Mouse (Mus musculus) embryonic facial prominence, embryonic 13.5 days (tissue): ENCODE measurements around the gene Frmd4a. TPM values are rescaled to one million over a fixed set of nuclear protein-coding genes. Genes with fewer than 3 reads are reported as not detected.

Source experiments
- ATAC-seq: fragments of 200-750 bp; cut with Nextera tagmentation; 2 replicates; pipeline ENCODE4 v1.8.0; 2017; ENCODE audit warnings: low read depth; ENCODE audit not compliant: insufficient number of reproducible peaks, insufficient read depth, low FRiP score, low TSS enrichment
- H3K27ac ChIP-seq: fragments of 300-500 bp; sonication (generic); 2 replicates; pipeline ENCODE4 v1.5.1; 2015; ENCODE audit warnings: moderate library complexity, mild to moderate bottlenecking, inconsistent platforms
- H3K27me3 ChIP-seq: fragments of 300-500 bp; sonication (generic); 2 replicates; pipeline ENCODE4 v1.6.1; 2015; ENCODE audit warnings: mild to moderate bottlenecking, inconsistent platforms
- H3K36me3 ChIP-seq: fragments of 300-500 bp; sonication (generic); 2 replicates; pipeline ENCODE4 v1.6.1; 2015; ENCODE audit warnings: mild to moderate bottlenecking, inconsistent platforms
- H3K4me1 ChIP-seq: fragments of 300-500 bp; sonication (generic); 2 replicates; pipeline ENCODE4 v1.6.1; 2015; ENCODE audit warnings: inconsistent platforms
- H3K4me2 ChIP-seq: fragments of 300-500 bp; sonication (generic); 2 replicates; pipeline ENCODE4 v1.6.1; 2015; ENCODE audit warnings: moderate library complexity, mild to moderate bottlenecking, inconsistent platforms
- H3K4me3 ChIP-seq: fragments of 300-500 bp; sonication (generic); 2 replicates; pipeline ENCODE4 v1.5.1; 2015; ENCODE audit warnings: mild to moderate bottlenecking, inconsistent platforms
- H3K9ac ChIP-seq: fragments of 300-500 bp; sonication (generic); 2 replicates; pipeline ENCODE4 v1.6.1; 2015; ENCODE audit warnings: mild to moderate bottlenecking, inconsistent platforms
- H3K9me3 ChIP-seq: fragments of 300-500 bp; sonication (generic); 2 replicates; pipeline ENCODE4 v1.6.1; 2016; ENCODE audit warnings: inconsistent platforms
- WGBS: fragments of 180-500 bp; shearing (Covaris S2); methylation state at CpG from one replicate; pipeline ENCODE4 v1.1.7; 2015; ENCODE audit warnings: mixed read lengths; 5-methylcytosine and 5-hydroxymethylcytosine counted together
- polyA plus RNA-seq: library from polyadenylated mRNA; unstranded; fragments of >200 nt; fragmentation: Nextera tagmentation; extraction: Ambion mirVana; gene quantifications from 2 replicates; pipeline ENCODE4 v1.2.1, GENCODE M21; 2015

The Frmd4a gene
- polyA plus RNA-seq, 1 experiment from 2014 or later = 50.8 TPM

DNA sequence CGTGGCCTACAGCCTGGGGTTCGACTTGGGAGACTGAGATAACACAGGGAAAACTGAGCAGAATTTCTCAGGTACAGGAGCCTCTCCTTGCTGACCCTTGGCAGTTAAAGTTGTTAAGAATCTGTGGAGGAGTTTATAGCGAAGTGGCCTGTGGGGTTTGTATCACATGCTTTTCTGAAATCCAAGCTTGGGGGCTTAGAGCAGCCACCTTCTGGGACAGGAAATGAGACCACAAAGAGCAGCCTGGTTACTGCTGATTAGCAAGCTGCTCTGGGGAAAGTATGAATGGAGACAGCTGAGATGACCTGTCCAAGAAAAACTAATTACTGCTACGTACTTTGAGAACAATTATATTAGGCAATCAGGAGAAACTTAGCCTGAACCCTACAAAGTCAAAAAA, 415.6 kb downstream of the Frmd4a start:
- H3K27ac ChIP-seq = no peak overlapping the region
- H3K4me1 ChIP-seq = peaks cover 32% of the 10 kb centered on the region
- H3K4me3 ChIP-seq = no peak overlapping the region
- H3K9ac ChIP-seq = no peak overlapping the region
- H3K36me3 ChIP-seq = peaks cover 37% of the 10 kb centered on the region
- no peak for ATAC-seq
- 45% methylated on average over 4 of the region's 4 CpGs for WGBS
- no peak overlapping the region for H3K4me2 ChIP-seq
- H3K27me3 ChIP-seq = no peaks in the 10 kb centered on the region
- H3K9me3 ChIP-seq = no peaks in the 10 kb centered on the region

GRCm38 (mm10) chr2:4435051-4435450, 417.5 kb downstream of the Frmd4a start:
- Histone ChIP-seq H3K27ac (no peak overlapping the region), H3K9me3 (no peaks in the 10 kb centered on the region), H3K4me1 (peaks cover 27% of the 10 kb centered on the region), H3K9ac (no peak overlapping the region), H3K4me3 (no peak overlapping the region), H3K4me2 (no peak overlapping the region), H3K27me3 (no peaks in the 10 kb centered on the region), H3K36me3 (peaks cover 37% of the 10 kb centered on the region)
- 82% methylated on average over 8 of the region's 8 CpGs for WGBS
- no peak for ATAC-seq

DNA sequence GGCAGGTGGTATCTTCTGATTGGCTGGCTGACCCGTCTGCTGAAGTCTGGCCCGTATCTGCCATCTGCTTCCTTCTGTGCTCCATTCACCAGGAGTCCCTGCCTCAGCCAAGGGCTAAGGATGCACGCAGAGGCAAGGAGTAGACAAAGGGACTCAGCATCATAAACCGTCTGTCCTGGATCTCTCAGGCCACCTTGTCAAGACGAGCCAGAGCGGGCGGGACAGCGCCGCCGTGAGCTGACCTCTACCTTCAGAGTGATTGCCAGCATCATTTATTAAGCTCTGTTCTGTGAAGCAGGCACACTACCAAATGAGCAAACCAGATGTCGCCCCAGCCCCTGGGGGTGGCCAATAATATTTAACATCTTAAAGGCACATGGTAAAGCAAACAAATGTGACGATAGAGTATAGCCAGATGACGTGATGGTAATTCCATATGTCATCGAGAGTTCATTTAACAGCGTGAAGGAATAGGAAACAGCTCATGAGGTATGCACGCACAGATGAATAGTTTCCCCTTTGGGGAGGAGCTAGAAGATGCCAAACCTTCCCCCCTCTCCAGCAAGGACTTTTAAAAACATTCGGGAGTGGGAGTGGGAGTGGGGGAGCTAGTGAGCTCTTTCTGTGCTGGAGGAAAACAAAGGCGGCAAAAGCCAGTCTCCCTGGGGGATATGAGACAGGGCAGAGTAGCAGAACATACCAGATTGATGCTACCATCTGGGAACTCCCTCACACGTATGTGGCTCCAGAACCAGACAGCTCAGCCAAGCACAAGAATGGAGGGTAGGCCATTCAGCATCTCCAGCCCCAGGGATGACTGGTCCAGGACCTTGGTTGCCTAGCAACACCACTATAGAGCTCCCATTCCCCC, 419.1 kb downstream of the Frmd4a start:
- WGBS = 62% methylated on average over 19 of the region's 19 CpGs
- Histone ChIP-seq H3K4me1 (peaks cover 38% of the 10 kb centered on the region), H3K9ac (no peak overlapping the region), H3K27me3 (no peaks in the 10 kb centered on the region), H3K27ac (no peak overlapping the region), H3K9me3 (no peaks in the 10 kb centered on the region), H3K4me2 (no peak overlapping the region), H3K4me3 (no peak overlapping the region), H3K36me3 (peaks cover 35% of the 10 kb centered on the region)
- ATAC-seq = no peak

DNA sequence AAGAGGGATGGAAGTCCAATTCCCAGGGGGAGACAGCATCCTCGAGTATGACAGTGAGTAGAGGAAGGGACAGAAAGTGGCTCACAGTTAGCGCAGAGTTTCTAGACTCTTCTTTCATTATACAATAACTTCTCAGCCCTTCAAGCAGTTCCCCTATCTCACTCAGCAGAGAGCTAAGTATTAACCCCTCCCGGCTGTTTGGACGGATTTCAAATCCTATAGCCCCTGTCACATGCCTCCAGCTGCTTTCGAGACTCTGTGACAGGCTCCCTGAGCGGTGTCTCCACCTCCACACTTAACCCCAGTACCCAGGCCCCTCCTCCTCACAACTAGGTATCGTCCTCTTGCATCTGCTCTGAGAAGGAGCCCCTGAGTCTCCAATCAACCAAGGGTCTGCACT, 421.2 kb downstream of the Frmd4a start:
- H3K4me3 ChIP-seq = no peak overlapping the region
- no peak overlapping the region for H3K27ac ChIP-seq
- 65% methylated on average over 7 of the region's 7 CpGs for WGBS
- H3K9me3 ChIP-seq = no peaks in the 10 kb centered on the region
- H3K36me3 ChIP-seq = peaks cover 24% of the 10 kb centered on the region
- H3K27me3 ChIP-seq = no peaks in the 10 kb centered on the region
- peaks cover 29% of the 10 kb centered on the region for H3K4me1 ChIP-seq
- no peak overlapping the region for H3K9ac ChIP-seq
- no peak overlapping the region for H3K4me2 ChIP-seq
- ATAC-seq = no peak

DNA sequence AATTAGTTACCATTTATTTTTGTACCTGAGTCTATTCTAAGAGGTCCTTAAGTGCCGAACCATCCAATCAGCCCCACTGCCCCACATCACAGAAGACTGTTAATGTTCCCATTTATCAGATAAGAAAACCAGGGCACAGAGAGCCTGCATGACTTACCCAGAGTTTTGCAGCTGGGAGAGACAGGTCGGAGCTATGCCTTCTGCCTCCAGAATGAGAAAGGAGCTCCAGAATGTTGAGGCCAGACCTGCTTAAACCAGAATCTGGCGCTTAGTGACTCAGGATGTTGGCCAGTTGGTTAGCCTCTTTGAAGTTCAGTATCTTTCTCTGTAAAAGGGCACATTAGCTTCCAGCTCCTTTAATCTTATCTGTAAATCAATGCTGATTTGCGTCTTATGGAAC, 422.4 kb downstream of the Frmd4a start:
- Histone ChIP-seq H3K4me1 (peaks cover 24% of the 10 kb centered on the region), H3K4me3 (no peak overlapping the region), H3K9me3 (no peaks in the 10 kb centered on the region), H3K27me3 (no peaks in the 10 kb centered on the region), H3K27ac (no peak overlapping the region), H3K9ac (no peak overlapping the region), H3K36me3 (peaks cover 19% of the 10 kb centered on the region), H3K4me2 (no peak overlapping the region)
- no peak for ATAC-seq
- WGBS = 69% methylated on average over 4 of the region's 4 CpGs

DNA sequence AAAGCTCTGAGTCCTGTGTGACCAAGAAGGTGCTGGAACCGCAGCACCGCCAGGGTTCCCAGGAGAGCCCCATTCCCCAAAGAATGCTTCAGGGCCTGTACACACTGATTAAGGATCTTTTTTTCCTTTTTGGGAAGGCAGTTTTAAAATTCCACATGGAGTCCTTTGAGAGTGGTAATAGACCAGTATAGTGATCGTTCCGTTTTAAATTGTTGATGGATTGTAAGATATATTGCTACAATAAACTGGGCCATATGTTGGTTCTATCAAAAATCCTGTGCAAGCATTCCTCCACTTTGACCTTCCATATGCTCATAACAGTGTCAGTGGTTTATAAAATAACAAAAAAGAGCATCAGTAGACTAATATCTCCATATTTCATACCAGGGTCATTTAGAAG, 424.3 kb downstream of the Frmd4a start:
- ATAC-seq = no peak
- peaks cover 10% of the 10 kb centered on the region for H3K36me3 ChIP-seq
- H3K4me1 ChIP-seq = peaks cover 24% of the 10 kb centered on the region
- no peak overlapping the region for H3K4me3 ChIP-seq
- no peak overlapping the region for H3K27ac ChIP-seq
- no peaks in the 10 kb centered on the region for H3K9me3 ChIP-seq
- H3K4me2 ChIP-seq = no peak overlapping the region
- no peak overlapping the region for H3K9ac ChIP-seq
- WGBS = 71% methylated on average over 4 of the region's 4 CpGs
- no peaks in the 10 kb centered on the region for H3K27me3 ChIP-seq

- WGBS = 85% methylated on average over 3 of the region's 3 CpGs
Measured at GRCm38 (mm10) chr2:4444740-4445139, 427.2 kb downstream of the Frmd4a start.

DNA sequence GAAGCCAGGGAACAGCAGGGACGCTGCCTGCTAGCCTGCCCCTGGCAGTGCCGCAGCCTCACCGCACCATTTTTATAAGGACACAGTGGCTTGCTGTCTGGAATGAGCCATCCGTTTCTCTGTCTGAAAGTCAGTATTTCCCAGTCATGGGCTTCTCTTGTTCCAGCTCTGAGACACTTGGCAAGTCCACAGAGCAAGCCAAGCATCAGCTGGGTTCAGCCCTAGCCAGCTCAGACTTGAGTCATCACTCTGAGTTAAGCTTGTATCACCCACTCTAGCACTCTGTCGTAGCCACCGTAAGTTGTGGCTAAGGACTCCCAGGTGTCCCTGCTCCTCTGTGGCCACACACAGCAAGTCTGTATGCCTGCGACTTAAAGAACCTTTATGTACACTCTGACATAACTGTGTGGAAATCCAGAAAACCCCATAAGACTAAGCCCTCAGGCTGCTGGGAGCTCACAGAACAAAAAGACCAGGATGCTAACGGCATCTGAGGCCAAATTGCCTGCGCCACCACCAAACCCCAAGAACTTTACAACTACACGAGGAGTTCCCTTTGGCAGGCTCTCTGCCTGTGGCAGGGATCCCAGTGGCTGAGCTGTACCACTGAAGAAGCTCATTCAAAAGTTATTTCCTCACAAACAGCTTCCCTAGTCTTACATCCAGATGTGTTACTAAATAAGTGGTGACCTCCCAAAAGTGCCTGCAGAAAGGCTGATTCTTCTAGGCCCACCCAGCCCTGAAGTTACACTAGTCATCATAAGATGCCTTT, 428.3 kb downstream of the Frmd4a start:
- H3K36me3 ChIP-seq = peaks cover 6% of the 10 kb centered on the region; the same call in 1 of the 2 replicates
- no peak overlapping the region for H3K9ac ChIP-seq
- H3K9me3 ChIP-seq = no peaks in the 10 kb centered on the region
- ATAC-seq = no peak
- H3K27ac ChIP-seq = peak overlapping the region; percentile 17
- H3K27me3 ChIP-seq = no peaks in the 10 kb centered on the region
- H3K4me2 ChIP-seq = no peak overlapping the region
- WGBS = 70% methylated on average over 10 of the region's 10 CpGs
- H3K4me3 ChIP-seq = no peak overlapping the region
- H3K4me1 ChIP-seq = peaks cover 38% of the 10 kb centered on the region

More at GRCm38 (mm10) chr2:4444740-4445139, 427.2 kb downstream of the Frmd4a start:
- no peak overlapping the region for H3K9ac ChIP-seq
- H3K27me3 ChIP-seq = no peaks in the 10 kb centered on the region
- no peak overlapping the region for H3K4me2 ChIP-seq
- no peak for ATAC-seq
- H3K4me1 ChIP-seq = peaks cover 33% of the 10 kb centered on the region
- no peak overlapping the region for H3K4me3 ChIP-seq
- peaks cover 6% of the 10 kb centered on the region; the same call in 1 of the 2 replicates for H3K36me3 ChIP-seq
- H3K27ac ChIP-seq = no peak overlapping the region
- no peaks in the 10 kb centered on the region for H3K9me3 ChIP-seq

DNA sequence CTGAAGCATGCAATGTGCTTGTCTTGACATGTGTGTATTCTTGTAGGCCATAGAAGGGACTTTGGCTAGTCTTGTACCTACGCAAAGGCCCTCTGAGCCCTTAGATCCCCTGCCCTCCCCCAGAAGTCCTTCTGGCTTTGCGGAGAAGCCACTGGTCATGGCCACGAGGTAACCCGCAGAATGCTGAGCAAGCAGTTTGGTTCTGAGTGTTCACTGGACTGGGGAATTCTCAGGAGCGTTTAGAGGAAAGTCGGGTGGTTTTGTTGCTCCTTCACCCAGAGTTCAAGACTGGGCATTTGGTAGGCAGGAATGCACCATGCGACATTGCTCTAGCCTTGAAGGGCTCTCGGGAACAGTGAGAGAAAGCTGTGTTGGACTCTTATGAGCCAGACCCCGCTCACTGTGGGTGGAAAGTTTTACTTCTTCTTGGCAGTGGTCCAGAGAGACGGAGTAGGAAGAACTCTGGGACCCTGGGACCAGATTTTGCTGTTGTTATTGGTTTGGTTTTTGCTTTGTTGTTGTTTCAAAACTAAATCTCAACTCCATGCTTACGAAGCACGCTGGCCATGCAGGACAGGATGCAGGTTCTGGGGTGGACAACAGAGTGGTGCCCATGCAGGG, 432.5 kb downstream of the Frmd4a start:
- H3K4me1 ChIP-seq = peaks cover 40% of the 10 kb centered on the region
- H3K9me3 ChIP-seq = no peaks in the 10 kb centered on the region
- H3K36me3 ChIP-seq = peaks cover 16% of the 10 kb centered on the region
- H3K27ac ChIP-seq = peak overlapping the region; percentile 72
- H3K4me3 ChIP-seq = no peak overlapping the region
- H3K9ac ChIP-seq = no peak overlapping the region
- H3K27me3 ChIP-seq = no peaks in the 10 kb centered on the region
- no peak overlapping the region for H3K4me2 ChIP-seq
- 62% methylated on average over 12 of the region's 12 CpGs for WGBS
- no peak for ATAC-seq

- Histone ChIP-seq H3K4me2 (no peak overlapping the region), H3K27me3 (no peaks in the 10 kb centered on the region), H3K27ac (no peak overlapping the region; the same call in 1 of the 2 replicates), H3K4me1 (peaks cover 36% of the 10 kb centered on the region), H3K36me3 (peaks cover 13% of the 10 kb centered on the region; the same call in 1 of the 2 replicates), H3K9me3 (no peaks in the 10 kb centered on the region), H3K4me3 (no peak overlapping the region), H3K9ac (no peak overlapping the region)
- WGBS = 72% methylated on average over 12 of the region's 12 CpGs
- ATAC-seq = no peak
Measured at GRCm38 (mm10) chr2:4452590-4453400, 435.3 kb downstream of the Frmd4a start.
